Mouse (Mus musculus): ENCODE measurements at regions not wholly inside any gene's neighbourhood (a gene's known extent, or its start where the extent isn't known, plus 50 kb on each side); places are given as distances from the start of the nearest gene placed in this dataset.

GRCm38 (mm10) chr4:105948326-105948725 is 158.7 kb downstream of the Gm12728 start:
- TF ChIP-seq CTCF (IDR thresholded peaks at IDR 0.05; ENCODE audit: low read depth), result no peak
- TF ChIP-seq EP300 (IDR thresholded peaks at IDR 0.05; ENCODE audit: low read depth), result no peak

All from liver, embryonic 14.5 days (tissue).